Mouse (Mus musculus) neural tube, embryonic 13.5 days (tissue): ENCODE measurements around the gene Gpr4. TPM values are rescaled to one million over a fixed set of nuclear protein-coding genes. Genes with fewer than 3 reads are reported as not detected.

Experiments used
- ATAC-seq: fragments of 200-750 bp; cut with Nextera tagmentation; 2 replicates; pipeline ENCODE4 v1.8.0; 2017; ENCODE audit warnings: low read depth, mild to moderate bottlenecking, moderate TSS enrichment, moderate library complexity
- H3K27ac ChIP-seq: fragments of 300-500 bp; sonication (generic); replicated peaks from 2 replicates; pipeline ENCODE4 v1.5.1; 2015; ENCODE audit warnings: moderate library complexity, mild to moderate bottlenecking, inconsistent platforms
- H3K27me3 ChIP-seq: fragments of 300-500 bp; sonication (generic); 2 replicates; pipeline ENCODE4 v1.6.1; 2015; ENCODE audit warnings: mild to moderate bottlenecking, inconsistent platforms
- H3K36me3 ChIP-seq: fragments of 300-500 bp; sonication (generic); 2 replicates; pipeline ENCODE4 v1.6.1; 2015; ENCODE audit warnings: mild to moderate bottlenecking, inconsistent platforms
- H3K4me1 ChIP-seq: fragments of 300-500 bp; sonication (generic); replicated peaks from 2 replicates; pipeline ENCODE4 v1.6.1; 2015; ENCODE audit warnings: inconsistent platforms
- H3K4me2 ChIP-seq: fragments of 300-500 bp; sonication (generic); 2 replicates; pipeline ENCODE4 v1.6.1; 2015; ENCODE audit warnings: inconsistent platforms, mild to moderate bottlenecking, moderate library complexity
- H3K4me3 ChIP-seq: fragments of 300-500 bp; sonication (generic); 2 replicates; pipeline ENCODE4 v1.5.1; 2015; ENCODE audit warnings: mild to moderate bottlenecking, inconsistent platforms
- H3K9ac ChIP-seq: fragments of 300-500 bp; sonication (generic); 2 replicates; pipeline ENCODE4 v1.6.1; 2015; ENCODE audit warnings: moderate library complexity, mild to moderate bottlenecking, inconsistent platforms
- H3K9me3 ChIP-seq: fragments of 300-500 bp; sonication (generic); 2 replicates; pipeline ENCODE4 v1.6.1; 2016; ENCODE audit warnings: inconsistent platforms
- WGBS: fragments of 180-500 bp; shearing (Covaris S2); methylation state at CpG from one replicate; pipeline ENCODE4 v1.1.7; 2015; 5-methylcytosine and 5-hydroxymethylcytosine counted together
- polyA plus RNA-seq: library from polyadenylated mRNA; unstranded; fragments of >200 nt; fragmentation: Nextera tagmentation; extraction: Ambion mirVana; gene quantifications from 2 replicates; pipeline ENCODE4 v1.2.1, GENCODE M21; 2015

The Gpr4 gene
- polyA plus RNA-seq, 1 experiment from 2014 or later, result 2.6 TPM

DNA sequence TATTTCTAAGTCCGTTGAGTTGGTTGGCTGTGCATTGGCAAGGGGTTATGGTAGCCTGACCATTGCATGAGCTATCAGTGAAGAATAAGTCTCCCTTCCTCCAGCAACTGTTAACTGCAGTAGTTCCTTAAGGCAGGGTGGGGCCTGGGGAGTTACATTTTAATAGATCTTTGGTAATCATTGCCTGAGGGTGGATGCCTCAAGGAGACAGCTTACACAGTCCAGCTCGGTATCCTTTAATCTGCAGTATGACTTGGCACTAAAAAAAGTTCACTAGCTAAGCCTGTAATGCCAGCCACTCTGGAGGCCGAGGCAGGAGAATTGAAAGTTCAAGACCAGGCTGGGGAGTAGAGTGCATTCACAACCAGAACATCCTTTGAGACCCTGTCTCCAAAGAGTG is 19.5 kb downstream of the Gpr4 start:
- Histone ChIP-seq H3K27me3 (no peaks in the 10 kb centered on the region), H3K9ac (no peak overlapping the region), H3K36me3 (peaks cover 6% of the 10 kb centered on the region; the same call in 1 of the 2 replicates), H3K27ac (no peak overlapping the region), H3K4me3 (no peak overlapping the region), H3K9me3 (no peaks in the 10 kb centered on the region), H3K4me2 (no peak overlapping the region), H3K4me1 (peaks cover 35% of the 10 kb centered on the region)
- no peak for ATAC-seq
- 92% methylated on average over 3 of the region's 3 CpGs for WGBS

DNA sequence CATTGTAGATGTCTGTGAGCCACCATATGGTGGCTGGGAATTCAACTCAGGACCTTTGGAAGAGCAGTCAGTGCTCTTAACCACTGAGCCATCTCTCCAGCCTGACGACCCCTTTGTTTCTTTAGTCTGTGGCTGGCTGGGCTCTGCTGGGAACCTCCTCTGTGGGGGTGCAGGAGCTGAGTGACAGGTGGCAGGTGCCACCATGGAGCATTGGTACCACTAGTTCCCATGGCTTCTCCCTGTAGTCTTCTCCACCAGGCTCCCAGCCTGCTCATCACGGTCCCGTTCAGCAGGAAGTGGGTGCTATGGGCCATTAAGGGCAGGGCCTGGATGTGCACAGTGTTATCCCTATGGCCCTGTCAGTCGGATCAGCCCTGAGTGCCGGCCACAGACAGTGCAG is 22.3 kb downstream of the Gpr4 start:
- Histone ChIP-seq H3K9ac (no peak overlapping the region), H3K4me1 (peaks cover 28% of the 10 kb centered on the region), H3K27me3 (no peaks in the 10 kb centered on the region), H3K27ac (no peak overlapping the region), H3K36me3 (peaks cover 6% of the 10 kb centered on the region; the same call in 1 of the 2 replicates), H3K4me3 (no peak overlapping the region), H3K4me2 (no peak overlapping the region), H3K9me3 (no peaks in the 10 kb centered on the region)
- no peak for ATAC-seq
- WGBS, result 78% methylated on average over 5 of the region's 5 CpGs

DNA sequence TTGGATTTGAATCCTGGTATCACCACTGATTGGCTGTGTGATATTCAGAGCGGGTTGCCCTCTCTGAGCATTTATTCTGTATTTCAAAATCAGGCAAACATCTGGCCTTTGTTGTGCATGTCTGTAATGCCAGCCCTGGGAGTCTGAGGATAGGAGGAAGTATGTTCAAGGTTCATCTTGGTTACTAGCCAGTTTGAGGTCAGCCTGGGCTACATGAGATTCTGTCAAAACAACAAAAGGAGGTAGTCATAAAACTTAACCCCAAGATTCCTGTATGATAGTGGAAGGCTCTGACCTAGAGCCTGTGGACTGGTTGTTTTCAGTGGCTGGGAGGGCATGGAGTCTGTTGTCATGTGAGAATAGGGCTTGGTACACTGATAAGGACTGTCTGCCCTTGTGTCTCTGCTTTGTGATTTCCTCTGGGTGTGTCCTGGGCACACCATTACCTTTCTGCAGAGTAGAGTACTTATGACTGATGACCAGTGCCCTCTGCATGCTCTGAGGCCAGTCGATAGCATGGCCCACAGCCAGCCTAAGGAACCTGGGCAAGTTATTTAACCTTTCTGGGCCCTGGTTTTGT is 22.8 kb downstream of the Gpr4 start:
- no peak overlapping the region for H3K27ac ChIP-seq
- H3K36me3 ChIP-seq, result peaks cover 6% of the 10 kb centered on the region; the same call in 1 of the 2 replicates
- H3K9me3 ChIP-seq, result no peaks in the 10 kb centered on the region
- WGBS, result 84% methylated on average over 2 of the region's 2 CpGs
- H3K9ac ChIP-seq, result no peak overlapping the region
- no peaks in the 10 kb centered on the region for H3K27me3 ChIP-seq
- H3K4me2 ChIP-seq, result no peak overlapping the region
- no peak for ATAC-seq
- peaks cover 24% of the 10 kb centered on the region for H3K4me1 ChIP-seq
- H3K4me3 ChIP-seq, result no peak overlapping the region

DNA sequence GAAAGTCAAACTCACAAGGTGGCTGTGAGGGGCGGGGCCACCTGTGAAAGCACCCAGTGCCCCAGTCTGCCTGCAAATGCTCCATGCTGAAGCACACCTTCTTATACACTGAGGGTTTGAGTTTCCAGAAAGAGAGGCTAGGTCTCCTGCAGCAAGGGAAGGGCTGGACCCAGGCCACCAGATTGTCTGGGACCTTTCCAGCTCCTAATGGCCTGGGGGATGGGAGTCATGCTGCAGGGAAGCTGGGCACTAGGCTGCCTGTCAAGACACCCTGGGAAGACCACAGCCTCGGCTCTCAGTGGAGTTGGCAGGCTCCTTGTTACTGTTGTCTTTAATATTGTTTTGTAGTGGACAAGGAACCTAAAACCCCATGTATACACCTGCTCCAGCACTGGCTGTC is 24.1 kb downstream of the Gpr4 start:
- H3K27me3 ChIP-seq, result no peaks in the 10 kb centered on the region
- no peak for ATAC-seq
- no peaks in the 10 kb centered on the region for H3K36me3 ChIP-seq
- no peak overlapping the region for H3K27ac ChIP-seq
- peaks cover 17% of the 10 kb centered on the region for H3K4me1 ChIP-seq
- H3K4me3 ChIP-seq, result no peak overlapping the region
- 79% methylated on average over 2 of the region's 2 CpGs for WGBS
- H3K9ac ChIP-seq, result peak overlapping the region; percentile 41; the same call in 1 of the 2 replicates
- no peak overlapping the region for H3K4me2 ChIP-seq
- no peaks in the 10 kb centered on the region for H3K9me3 ChIP-seq

DNA sequence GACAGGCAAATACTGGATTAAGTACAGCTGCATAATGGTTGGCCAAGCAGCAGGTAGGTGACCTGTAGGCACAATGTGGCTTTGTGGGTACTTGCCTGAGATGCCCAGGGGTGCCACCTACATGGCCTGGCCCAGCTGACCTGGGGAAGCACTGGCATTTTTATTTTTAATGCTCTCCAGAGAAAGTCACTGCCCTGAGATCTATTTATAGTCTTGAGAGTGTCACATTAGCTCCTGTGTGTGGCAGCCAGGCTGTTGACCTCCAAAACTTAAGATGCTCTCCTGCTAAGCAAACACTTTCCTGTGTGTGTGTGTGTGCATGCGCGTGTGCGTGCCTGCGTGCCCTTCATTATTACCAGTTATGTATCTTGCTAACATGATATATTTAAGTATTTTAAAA is 26.0 kb downstream of the Gpr4 start:
- Histone ChIP-seq H3K36me3 (no peaks in the 10 kb centered on the region), H3K4me3 (no peak overlapping the region), H3K9me3 (no peaks in the 10 kb centered on the region), H3K4me2 (no peak overlapping the region), H3K27me3 (no peaks in the 10 kb centered on the region), H3K9ac (no peak overlapping the region), H3K4me1 (peaks cover 17% of the 10 kb centered on the region), H3K27ac (no peak overlapping the region)
- WGBS, result 95% methylated on average over 4 of the region's 4 CpGs
- ATAC-seq, result no peak

DNA sequence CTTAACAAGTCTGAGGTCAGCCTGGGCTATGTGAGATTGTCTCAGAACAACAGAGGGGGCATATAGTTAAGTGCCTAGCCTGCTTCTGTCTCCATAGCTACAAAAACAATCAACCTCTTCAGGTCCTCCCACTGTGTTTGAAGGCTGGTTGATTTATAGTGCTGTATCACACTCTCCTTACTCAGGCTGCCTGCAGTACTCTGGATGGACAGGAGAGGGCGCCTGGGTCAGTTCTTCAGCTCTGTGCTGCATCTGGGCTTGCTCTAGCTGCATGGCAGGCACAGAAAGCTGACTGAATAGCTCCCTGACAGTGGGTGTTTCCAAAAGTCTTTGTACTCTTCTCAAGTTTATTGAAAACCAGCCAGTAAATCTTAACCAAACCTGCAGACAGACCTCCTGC is 27.1 kb downstream of the Gpr4 start:
- Histone ChIP-seq H3K36me3 (no peaks in the 10 kb centered on the region), H3K4me2 (no peak overlapping the region), H3K4me1 (peaks cover 17% of the 10 kb centered on the region), H3K4me3 (no peak overlapping the region), H3K9me3 (no peaks in the 10 kb centered on the region), H3K27me3 (no peaks in the 10 kb centered on the region), H3K9ac (no peak overlapping the region), H3K27ac (peak overlapping the region; percentile 15; the same call in 1 of the 2 replicates)
- WGBS, result 0% methylated on average over 1 of the region's 1 CpGs
- ATAC-seq, result peak; percentile 89

DNA sequence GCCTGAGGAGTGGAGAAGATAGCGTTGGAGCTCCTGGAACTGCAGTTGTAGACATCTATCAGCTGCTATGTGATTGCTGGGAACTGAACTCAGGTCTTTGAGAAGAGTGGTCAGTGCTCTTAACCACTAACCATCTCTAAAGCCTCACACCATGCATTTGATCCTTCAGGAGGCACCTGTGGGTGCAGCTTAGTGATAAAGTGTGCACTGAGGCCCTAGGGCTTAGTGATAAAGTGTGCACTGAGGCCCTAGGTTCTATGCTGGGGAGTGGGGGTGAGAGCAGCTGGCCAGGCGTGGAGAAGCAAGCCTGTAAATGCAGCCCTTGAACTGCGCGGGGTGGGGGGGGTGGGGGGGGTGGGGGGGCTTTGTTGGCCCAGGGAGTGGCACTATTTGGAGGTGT is 27.6 kb downstream of the Gpr4 start:
- no peaks in the 10 kb centered on the region for H3K27me3 ChIP-seq
- peaks cover 17% of the 10 kb centered on the region for H3K4me1 ChIP-seq
- H3K9ac ChIP-seq, result no peak overlapping the region
- no peak for ATAC-seq
- H3K36me3 ChIP-seq, result peaks cover 5% of the 10 kb centered on the region; the same call in 1 of the 2 replicates
- 0 out of 2 replicates have a peak overlapping the region, but pooled peaks have one; percentile 15 for H3K27ac ChIP-seq
- H3K4me2 ChIP-seq, result no peak overlapping the region
- H3K9me3 ChIP-seq, result no peaks in the 10 kb centered on the region
- 63% methylated on average over 4 of the region's 4 CpGs for WGBS
- no peak overlapping the region for H3K4me3 ChIP-seq

DNA sequence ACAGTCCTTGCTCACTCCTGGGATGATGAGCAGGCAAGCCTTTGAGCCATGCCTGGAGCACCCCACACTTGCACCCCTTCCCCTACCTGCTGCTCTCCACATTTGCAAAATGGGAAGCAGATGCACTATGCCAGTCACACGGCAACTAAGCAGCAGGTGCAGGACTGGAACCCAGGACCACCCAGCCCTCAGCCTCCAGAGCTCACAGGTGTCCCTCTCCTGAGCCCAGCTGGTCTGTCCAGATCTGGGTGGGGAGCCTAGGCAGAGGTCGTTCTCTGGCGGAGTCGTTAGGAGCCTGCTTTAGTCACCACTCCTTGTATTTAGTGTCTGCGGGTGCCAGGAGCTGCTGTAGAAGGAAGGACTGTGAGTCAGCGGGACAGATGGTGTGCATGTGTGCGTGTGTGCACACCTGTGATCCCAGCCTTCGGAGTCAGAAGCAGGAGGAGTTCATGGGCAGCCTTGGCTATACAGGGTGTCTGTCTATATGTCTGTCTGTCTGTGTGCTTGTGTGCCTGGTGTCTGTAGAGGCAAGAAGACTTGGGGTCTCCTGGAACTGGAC is 28.6 kb downstream of the Gpr4 start:
- Histone ChIP-seq H3K4me1 (peaks cover 14% of the 10 kb centered on the region), H3K36me3 (peaks cover 15% of the 10 kb centered on the region), H3K4me2 (no peak overlapping the region), H3K27me3 (no peaks in the 10 kb centered on the region), H3K9ac (0 out of 2 replicates have a peak overlapping the region, but pooled peaks have one; percentile 1), H3K9me3 (no peaks in the 10 kb centered on the region), H3K4me3 (no peak overlapping the region), H3K27ac (no peak overlapping the region)
- 91% methylated on average over 8 of the region's 8 CpGs for WGBS
- ATAC-seq, result no peak

DNA sequence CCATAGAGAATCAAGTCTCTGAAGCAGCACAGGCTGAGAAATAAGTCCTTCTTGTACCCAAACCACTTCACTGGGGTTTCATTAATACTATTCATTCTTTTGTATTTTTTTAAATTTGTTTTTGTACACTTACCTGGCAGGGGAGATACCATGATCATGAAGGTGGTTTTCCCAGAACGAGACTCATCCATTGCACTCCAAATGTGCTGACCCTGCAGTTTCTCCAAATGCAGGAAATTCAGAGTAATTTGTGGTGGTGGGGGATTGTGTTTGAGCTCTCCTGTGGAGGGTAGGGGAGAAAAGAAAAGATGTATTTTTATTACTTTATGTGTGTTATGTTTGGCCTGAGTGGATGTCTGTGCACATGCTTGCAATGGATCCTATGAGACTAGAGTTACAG is 29.7 kb downstream of the Gpr4 start:
- 90% methylated on average over 1 of the region's 1 CpGs for WGBS
- H3K9me3 ChIP-seq, result no peaks in the 10 kb centered on the region
- peaks cover 8% of the 10 kb centered on the region; the same call in 1 of the 2 replicates for H3K4me1 ChIP-seq
- no peak for ATAC-seq
- H3K4me2 ChIP-seq, result no peak overlapping the region
- peaks cover 23% of the 10 kb centered on the region for H3K36me3 ChIP-seq
- no peak overlapping the region for H3K4me3 ChIP-seq
- H3K27me3 ChIP-seq, result no peaks in the 10 kb centered on the region
- H3K9ac ChIP-seq, result no peak overlapping the region
- no peak overlapping the region for H3K27ac ChIP-seq

DNA sequence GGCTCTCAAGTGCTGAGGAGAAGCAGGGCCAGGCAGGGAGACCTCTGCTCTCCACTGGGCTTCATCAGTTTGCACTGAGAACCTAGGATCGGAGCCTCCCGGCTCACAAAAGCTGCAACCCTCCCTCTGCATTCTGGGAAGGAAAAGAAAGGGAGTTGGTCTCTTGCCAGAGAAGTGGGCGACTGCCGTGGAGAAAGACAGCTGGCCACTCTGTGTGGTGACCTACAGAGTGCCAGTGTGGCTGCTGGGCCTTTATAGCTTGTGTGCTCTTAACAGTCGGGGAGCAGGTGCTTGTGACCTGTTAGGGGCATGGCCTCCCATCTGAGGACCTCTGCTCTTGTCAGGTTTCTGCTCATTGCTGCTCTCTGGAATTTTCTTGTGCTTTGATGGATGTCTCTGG is 31.5 kb downstream of the Gpr4 start:
- ATAC-seq, result no peak
- 69% methylated on average over 5 of the region's 5 CpGs for WGBS
- Histone ChIP-seq H3K4me3 (no peak overlapping the region), H3K9ac (0 out of 2 replicates have a peak overlapping the region, but pooled peaks have one; percentile 38), H3K4me2 (no peak overlapping the region), H3K4me1 (peaks cover 8% of the 10 kb centered on the region; the same call in 1 of the 2 replicates), H3K27me3 (no peaks in the 10 kb centered on the region), H3K9me3 (no peaks in the 10 kb centered on the region), H3K27ac (no peak overlapping the region), H3K36me3 (peaks cover 32% of the 10 kb centered on the region)

DNA sequence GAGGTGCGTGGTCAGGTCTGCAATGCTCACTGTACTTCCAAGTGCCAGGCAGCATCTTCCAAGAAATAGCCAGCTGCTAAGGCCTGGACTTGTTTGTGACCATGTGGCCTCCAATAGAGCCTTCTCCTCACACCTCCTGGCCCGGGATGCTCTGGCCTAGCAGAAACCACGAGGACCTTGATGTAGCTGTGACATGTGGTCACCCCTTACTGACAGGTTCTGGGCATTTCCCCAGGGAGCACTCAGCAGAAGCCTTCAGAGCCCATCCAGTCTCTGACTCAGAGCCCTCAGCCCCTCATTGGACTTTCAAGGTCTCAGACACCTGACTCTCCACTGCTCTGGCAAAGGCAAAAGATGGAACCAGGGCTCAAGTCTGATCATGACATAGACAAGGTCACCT is 32.7 kb downstream of the Gpr4 start:
- Histone ChIP-seq H3K4me1 (no peaks in the 10 kb centered on the region; the same call in 1 of the 2 replicates), H3K36me3 (peaks cover 32% of the 10 kb centered on the region), H3K9me3 (no peaks in the 10 kb centered on the region), H3K4me2 (no peak overlapping the region), H3K9ac (no peak overlapping the region), H3K4me3 (no peak overlapping the region), H3K27me3 (no peaks in the 10 kb centered on the region), H3K27ac (no peak overlapping the region)
- ATAC-seq, result no peak
- 82% methylated on average over 3 of the region's 3 CpGs for WGBS

DNA sequence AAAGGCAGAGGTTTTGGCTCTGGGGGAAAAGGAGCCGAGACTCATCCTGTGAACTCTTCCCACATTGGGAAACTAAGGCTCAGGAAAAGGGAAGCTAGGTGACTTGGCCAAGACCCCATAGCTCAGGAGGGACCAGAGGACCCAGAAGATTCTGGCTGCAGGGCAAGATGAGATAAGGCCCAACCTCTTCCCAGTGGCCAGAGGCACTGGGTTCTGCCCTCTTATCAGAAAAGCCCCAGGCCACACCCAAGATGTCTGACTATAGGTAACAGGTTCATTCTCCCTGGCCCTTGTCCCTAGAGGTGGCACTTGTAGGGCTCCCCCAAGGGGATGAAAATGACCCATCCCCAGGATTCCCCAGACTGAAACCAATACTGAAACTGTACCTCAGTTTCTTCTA is 34.5 kb downstream of the Gpr4 start:
- Histone ChIP-seq H3K4me1 (no peaks in the 10 kb centered on the region; the same call in 1 of the 2 replicates), H3K27me3 (no peaks in the 10 kb centered on the region), H3K4me2 (no peak overlapping the region), H3K9me3 (no peaks in the 10 kb centered on the region), H3K9ac (no peak overlapping the region), H3K27ac (no peak overlapping the region), H3K4me3 (no peak overlapping the region), H3K36me3 (peaks cover 32% of the 10 kb centered on the region)
- WGBS, result 100% methylated on average over 1 of the region's 1 CpGs
- no peak for ATAC-seq

DNA sequence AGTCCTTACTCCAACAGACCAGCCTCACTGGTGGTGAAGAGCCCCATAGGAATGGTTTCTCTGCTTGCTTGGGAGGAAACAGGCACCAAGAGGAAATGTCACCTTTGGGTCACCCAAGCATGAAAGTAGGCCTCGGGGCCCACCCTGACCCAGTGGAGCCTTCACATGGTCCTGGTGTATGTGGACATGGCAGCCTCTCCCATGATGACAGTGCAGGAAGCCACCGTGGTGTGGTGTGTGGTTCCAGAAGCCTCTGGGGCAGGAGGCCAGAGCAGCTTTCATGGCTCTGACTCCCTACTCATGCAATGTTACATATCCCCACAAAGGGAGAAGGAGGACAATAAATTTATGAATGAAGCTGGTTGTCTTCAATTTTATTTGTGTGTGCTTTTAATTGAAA is 35.2 kb downstream of the Gpr4 start:
- Histone ChIP-seq H3K36me3 (peaks cover 32% of the 10 kb centered on the region), H3K27me3 (no peaks in the 10 kb centered on the region), H3K9ac (no peak overlapping the region), H3K4me3 (no peak overlapping the region), H3K4me1 (no peaks in the 10 kb centered on the region; the same call in 1 of the 2 replicates), H3K27ac (no peak overlapping the region), H3K9me3 (no peaks in the 10 kb centered on the region), H3K4me2 (no peak overlapping the region)
- 93% methylated on average over 2 of the region's 2 CpGs for WGBS
- no peak for ATAC-seq
